Mouse (Mus musculus) embryonic facial prominence, embryonic 14.5 days (tissue): ENCODE data around the gene Rpl7l1. TPM values are rescaled to one million over a fixed set of nuclear protein-coding genes. Genes with fewer than 3 reads are reported as not detected.
"Not testable (repeated sequence)": the region's sequence is repeated elsewhere in the genome, so short reads cannot be mapped to it uniquely, and the experiment has no call there.

Experiments used
- ATAC-seq: fragments of 200-750 bp; cut with Nextera tagmentation; 2 replicates; pipeline ENCODE4 v1.8.0; 2017; ENCODE audit warnings: low read depth, moderate number of reproducible peaks, moderate TSS enrichment
- DNase-seq: peaks from one replicate; pipeline ENCODE4 v3.0.0-alpha.2; 2015; ENCODE audit warnings: low spot score
- H3K27ac ChIP-seq: fragments of 300-500 bp; sonication (generic); replicated peaks from 2 replicates; pipeline ENCODE4 v1.5.1; 2014; ENCODE audit warnings: low read depth, mild to moderate bottlenecking, low read length, moderate library complexity
- H3K27me3 ChIP-seq: fragments of 300-500 bp; sonication (generic); replicated peaks from 2 replicates; pipeline ENCODE4 v1.6.1; 2014; ENCODE audit warnings: low read length; ENCODE audit not compliant: control insufficient read depth, insufficient read depth
- H3K36me3 ChIP-seq: fragments of 300-500 bp; sonication (generic); 2 replicates; pipeline ENCODE4 v1.6.1; 2014; ENCODE audit warnings: low read length, mixed read lengths; ENCODE audit not compliant: control insufficient read depth, insufficient read depth
- H3K4me1 ChIP-seq: fragments of 300-500 bp; sonication (generic); 2 replicates; pipeline ENCODE4 v1.6.1; 2014; ENCODE audit warnings: antibody characterized with exemption, low read length; ENCODE audit not compliant: control insufficient read depth, insufficient read depth
- H3K4me2 ChIP-seq: fragments of 300-500 bp; sonication (generic); 2 replicates; pipeline ENCODE4 v1.6.1; 2014; ENCODE audit warnings: low read depth, mild to moderate bottlenecking, low read length, moderate library complexity, mixed read lengths
- H3K4me3 ChIP-seq: fragments of 300-500 bp; sonication (generic); 2 replicates; pipeline ENCODE4 v1.5.1; 2014; ENCODE audit warnings: low read depth, mild to moderate bottlenecking, low read length
- H3K9ac ChIP-seq: fragments of 300-500 bp; sonication (generic); 2 replicates; pipeline ENCODE4 v1.6.1; 2014; ENCODE audit warnings: low read depth, mild to moderate bottlenecking, low read length, moderate library complexity, mixed read lengths
- H3K9me3 ChIP-seq: fragments of 300-500 bp; sonication (generic); 2 replicates; pipeline ENCODE4 v1.6.1; 2016; ENCODE audit warnings: low read length; ENCODE audit not compliant: control insufficient read depth
- WGBS: fragments of 180-500 bp; shearing (Covaris S2); extraction: QIAGEN DNeasy Blood & Tissue Kit; methylation state at CpG from one replicate; pipeline ENCODE4 v1.1.7; 2014; 5-methylcytosine and 5-hydroxymethylcytosine counted together
- polyA plus RNA-seq: library from polyadenylated mRNA; unstranded; fragments of >200 nt; fragmentation: Nextera tagmentation; extraction: Ambion mirVana; gene quantifications from 2 replicates; pipeline ENCODE4 v1.2.1, GENCODE M21; 2014

Gene Rpl7l1
- polyA plus RNA-seq, 1 experiment from 2014 or later: 126 TPM

GRCm38 (mm10) chr17:46772404-46773277, 9.8 kb downstream of the Rpl7l1 start, which contains the start of gene 2310039H08Rik:
TSS of gene 2310039H08Rik (plus strand) at chr17:46772635.
- peak; percentile 92 for ATAC-seq
- peaks cover 32% of the 10 kb centered on the region for H3K36me3 ChIP-seq
- H3K4me3 ChIP-seq: peak within 1 kb of the TSS; percentile 88
- H3K4me1 ChIP-seq: no peaks in the 10 kb centered on the region
- peak; percentile 96 for DNase-seq
- under 1% methylated on average over 46 of the region's 50 CpGs for WGBS
- H3K9me3 ChIP-seq: no peaks in the 10 kb centered on the region
- H3K4me2 ChIP-seq: peak within 1 kb of the TSS; percentile 84
- H3K27me3 ChIP-seq: no peaks in the 10 kb centered on the region
- peak within 1 kb of the TSS; percentile 78 for H3K27ac ChIP-seq
- H3K9ac ChIP-seq: peak within 1 kb of the TSS; percentile 83

- H3K9me3 ChIP-seq: no peaks in the 10 kb centered on the region
- peaks cover 26% of the 10 kb centered on the region for H3K36me3 ChIP-seq
- 4% methylated on average over 5 of the region's 5 CpGs for WGBS
- peak overlapping the region; percentile 78 for H3K27ac ChIP-seq
- ATAC-seq: peak; percentile 21
- peak overlapping the region; percentile 83 for H3K9ac ChIP-seq
- peak overlapping the region; percentile 88 for H3K4me3 ChIP-seq
- peak overlapping the region; percentile 84 for H3K4me2 ChIP-seq
- no peaks in the 10 kb centered on the region for H3K27me3 ChIP-seq
- no peaks in the 10 kb centered on the region for H3K4me1 ChIP-seq
- DNase-seq: no peak
Observed at GRCm38 (mm10) chr17:46772038-46772403, 10.5 kb downstream of the Rpl7l1 start.

GRCm38 (mm10) chr17:46771616-46772015, 10.9 kb downstream of the Rpl7l1 start:
- Histone ChIP-seq H3K9me3 (no peaks in the 10 kb centered on the region), H3K4me1 (no peaks in the 10 kb centered on the region), H3K9ac (peak overlapping the region; percentile 83), H3K27ac (peak overlapping the region; percentile 78), H3K4me2 (peak overlapping the region; percentile 84), H3K4me3 (peak overlapping the region; percentile 88), H3K36me3 (peaks cover 22% of the 10 kb centered on the region), H3K27me3 (no peaks in the 10 kb centered on the region)
- no peak for DNase-seq
- ATAC-seq: no peak
- WGBS: 68% methylated on average over 17 of the region's 17 CpGs

- H3K4me3 ChIP-seq: no peak overlapping the region
- H3K9me3 ChIP-seq: no peaks in the 10 kb centered on the region
- no peak overlapping the region for H3K27ac ChIP-seq
- no peaks in the 10 kb centered on the region for H3K27me3 ChIP-seq
- 77% methylated on average over 4 of the region's 4 CpGs for WGBS
- DNase-seq: no peak
- H3K4me2 ChIP-seq: no peak overlapping the region
- no peak overlapping the region for H3K9ac ChIP-seq
- ATAC-seq: no peak
- no peaks in the 10 kb centered on the region for H3K4me1 ChIP-seq
- H3K36me3 ChIP-seq: peaks cover 16% of the 10 kb centered on the region
Observed at GRCm38 (mm10) chr17:46771025-46771424, 11.4 kb downstream of the Rpl7l1 start.

GRCm38 (mm10) chr17:46770546-46770945, 11.9 kb downstream of the Rpl7l1 start:
- WGBS: 84% methylated on average over 11 of the region's 11 CpGs
- no peak for DNase-seq
- H3K4me3 ChIP-seq: no peak overlapping the region
- H3K9me3 ChIP-seq: no peaks in the 10 kb centered on the region
- no peak for ATAC-seq
- no peak overlapping the region for H3K27ac ChIP-seq
- H3K36me3 ChIP-seq: peaks cover 12% of the 10 kb centered on the region
- no peaks in the 10 kb centered on the region for H3K27me3 ChIP-seq
- H3K9ac ChIP-seq: no peak overlapping the region
- no peaks in the 10 kb centered on the region for H3K4me1 ChIP-seq
- no peak overlapping the region for H3K4me2 ChIP-seq

GRCm38 (mm10) chr17:46767868-46768267, 14.6 kb downstream of the Rpl7l1 start:
- no peaks in the 10 kb centered on the region for H3K36me3 ChIP-seq
- H3K4me3 ChIP-seq: no peak overlapping the region
- DNase-seq (no peak), ATAC-seq (no peak)
- H3K9ac ChIP-seq: peak overlapping the region; percentile 34; the same call in 1 of the 2 replicates
- no peaks in the 10 kb centered on the region for H3K9me3 ChIP-seq
- H3K4me2 ChIP-seq: no peak overlapping the region
- no peak overlapping the region for H3K27ac ChIP-seq
- no peaks in the 10 kb centered on the region for H3K4me1 ChIP-seq
- WGBS: 53% methylated on average over 7 of the region's 8 CpGs
- H3K27me3 ChIP-seq: no peaks in the 10 kb centered on the region

- ATAC-seq, H3K4me3 ChIP-seq, DNase-seq, H3K9ac ChIP-seq, H3K27me3 ChIP-seq, H3K36me3 ChIP-seq, H3K27ac ChIP-seq, H3K9me3 ChIP-seq, H3K4me2 ChIP-seq, H3K4me1 ChIP-seq: not testable (repeated sequence)
- 59% methylated on average over 8 of the region's 9 CpGs for WGBS
Observed at GRCm38 (mm10) chr17:46764916-46765315, 17.6 kb downstream of the Rpl7l1 start.

- no peaks in the 10 kb centered on the region for H3K9me3 ChIP-seq
- no peak for ATAC-seq
- no peak for DNase-seq
- no peaks in the 10 kb centered on the region for H3K36me3 ChIP-seq
- H3K27ac ChIP-seq: no peak within 1 kb of the TSS
- no peaks in the 10 kb centered on the region for H3K27me3 ChIP-seq
- H3K4me3 ChIP-seq: no peak within 1 kb of the TSS
- WGBS: 80% methylated on average over 1 of the region's 2 CpGs
- no peaks in the 10 kb centered on the region for H3K4me1 ChIP-seq
- no peak within 1 kb of the TSS for H3K4me2 ChIP-seq
- H3K9ac ChIP-seq: no peak within 1 kb of the TSS
Observed at GRCm38 (mm10) chr17:46763544-46763943, 18.9 kb downstream of the Rpl7l1 start, which contains the start of gene Ptcra. TSS of gene Ptcra (minus strand) at chr17:46763712.
